Mouse (Mus musculus) stomach, postnatal 0 days (tissue): ENCODE measurements around the gene Prr3.

Experiments used
- CTCF ChIP-seq: IDR thresholded peaks from 2 replicates; pipeline ENCODE4 v1.5.1; 2016; ENCODE audit warnings: antibody characterized with exemption, low read depth, mild to moderate bottlenecking, moderate library complexity
- EP300 ChIP-seq: optimal IDR thresholded peaks from 2 replicates; pipeline ENCODE3; 2016; ENCODE audit warnings: antibody characterized with exemption

- TF ChIP-seq EP300 (no peak), CTCF (no peak)
These were observed 43.9 kb upstream of the Prr3 start for GRCm38 (mm10) chr17:36023710-36024654.
